Mouse (Mus musculus) small intestine, adult 2 months (tissue): ENCODE data around the gene Ppp1r13l.

Experiments
- CTCF ChIP-seq: fragments of 200-500 bp; IDR thresholded peaks from 2 replicates; pipeline ENCODE4 v1.5.1; 2012; ENCODE audit warnings: low read depth, mild to moderate bottlenecking, control low read depth, inconsistent platforms, low read length, moderate library complexity, mixed read lengths; ENCODE audit not compliant: insufficient replicate concordance, insufficient read length; ENCODE audit errors: extremely low read depth
- POLR2A ChIP-seq: fragments of 200-500 bp; IDR thresholded peaks from 2 replicates; pipeline ENCODE4 v1.6.1; 2012; ENCODE audit warnings: low read depth, mild to moderate bottlenecking, control low read depth, inconsistent platforms, low read length, moderate library complexity

GRCm38 (mm10) chr7:19373367-19373766 lies 13.8 kb downstream of the Ppp1r13l start:
- TF ChIP-seq CTCF: no peak
- no peak for TF ChIP-seq POLR2A
